ENCODE assay signal across 22 mouse cellular contexts in the genomic region with DNA sequence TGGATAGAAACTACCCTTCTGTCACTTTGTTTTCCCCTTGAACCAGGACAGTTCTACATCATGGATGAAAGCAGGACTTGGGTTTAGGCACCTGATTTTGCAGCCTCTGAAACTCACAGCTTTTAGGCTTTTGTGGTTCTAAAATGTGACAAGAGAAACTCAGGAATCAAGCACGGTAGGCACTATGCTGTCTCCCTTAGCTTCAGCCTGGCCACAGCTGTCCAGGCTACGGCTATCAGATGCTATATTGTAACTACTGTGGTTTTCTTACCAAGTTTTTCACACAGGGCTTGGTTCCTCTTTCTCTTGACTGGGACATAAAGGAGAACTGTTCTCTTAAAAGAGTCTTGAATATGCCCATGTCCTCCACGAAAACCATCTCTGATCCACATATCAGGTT. TPM values are rescaled to one million over a fixed set of nuclear protein-coding genes. Genes with fewer than 3 reads are reported as not detected.
DNase-seq lines count a peak whose midpoint lies in the region; ATAC-seq and TF ChIP-seq lines count a peak whose summit lies in the region.
"Had no signal": no experiment of that assay in that cellular context is flagged by ENCODE, and none has a peak within 500 bp of the region (broad histone marks: within the 10 kb centered on the region; RNA-seq: fewer than 3 reads in every experiment).

No protein-coding gene starts in this region.

- ATAC-seq in monocyte, adult 5-6 weeks (replicated peaks; ENCODE audit: insufficient number of reproducible peaks, low FRiP score, low TSS enrichment, poor library complexity, severe bottlenecking) = peak; percentile 88
- ATAC-seq: intestine, postnatal 0 days had no signal

- TF ChIP-seq POLR2A in bone marrow macrophage, adult 2 months (IDR thresholded peaks at IDR 0.05; ENCODE audit: borderline replicate concordance, low read depth, low read length) = no peak

- no peak overlapping the region for H3K4me3 ChIP-seq in bone marrow macrophage, adult 2 months (ENCODE audit: insufficient read depth, low read length)
- H3K4me3 ChIP-seq: embryonic facial prominence, embryonic 15.5 days; forebrain, embryonic 10.5 days; heart, embryonic 12.5 days; hindbrain, embryonic 15.5 days; limb, embryonic 15.5 days; lung, embryonic 15.5 days; midbrain, embryonic 12.5 days had no signal

- H3K27ac ChIP-seq in bone marrow macrophage, adult 2 months (ENCODE audit: insufficient read depth, low read depth, low read length) = peak overlapping the region; percentile 64
- H3K27ac ChIP-seq: embryonic facial prominence, embryonic 15.5 days; forebrain, embryonic 10.5 days; hindbrain, embryonic 15.5 days; limb, embryonic 15.5 days; lung, embryonic 15.5 days; midbrain, embryonic 12.5 days had no signal

- TF ChIP-seq CTCF in bone marrow macrophage, adult 2 months (IDR thresholded peaks at IDR 0.05; ENCODE audit: low read depth, low read length) = no peak

- DNase-seq in layer of hippocampus, adult 11-12 months (ENCODE audit: low spot score) = peak; percentile 23
- no peak for DNase-seq in layer of hippocampus, postnatal 10 days (ENCODE audit: low spot score in 2 of 2)
- DNase-seq in 416B (ENCODE audit: low read depth) = peak; percentile 76
- no peak for DNase-seq in right cerebral cortex, postnatal 10 days (ENCODE audit: low spot score in 2 of 2)
- DNase-seq in cerebellum, adult 11 months = no peak
- no peak for DNase-seq in kidney, postnatal 4 days
- DNase-seq: adrenal gland, postnatal 36 days; cerebellum, postnatal 10 days; embryo, embryonic 11 days; gastrocnemius, postnatal 25 days; kidney, postnatal 10 days; layer of hippocampus, adult 9-11 months had no signal

- H3K4me1 ChIP-seq in bone marrow macrophage, adult 2 months (ENCODE audit: control insufficient read depth, insufficient read depth, low read length) = peaks cover 35% of the 10 kb centered on the region
- H3K4me1 ChIP-seq: embryonic facial prominence, embryonic 15.5 days; forebrain, embryonic 10.5 days; heart, embryonic 12.5 days; hindbrain, embryonic 15.5 days; limb, embryonic 15.5 days; lung, embryonic 15.5 days; midbrain, embryonic 12.5 days had no signal

RNA-seq across cellular contexts. Expression of a gene that starts 10.1 kb away (rescaled TPM):
- 1 to 10 TPM; 4.5 to 5.9 TPM for total RNA-seq in layer of hippocampus, postnatal 10 days (2021)
- polyA plus RNA-seq in bone marrow macrophage, adult 2 months (2012; ENCODE audit: insufficient read depth, insufficient read length, missing spikeins) = 116 and 127 TPM in 2 replicates
- total RNA-seq in monocyte, adult 5-6 weeks (2017) = 201 to 374 TPM (median 334 TPM) in 3 replicates

RNA-seq across cellular contexts. Expression of a gene that starts 46.1 kb away (rescaled TPM):
- total RNA-seq in layer of hippocampus, postnatal 10 days (2021) = 100 to 1,000 TPM; 610 to 702 TPM
- polyA plus RNA-seq in bone marrow macrophage, adult 2 months (2012; ENCODE audit: insufficient read depth, insufficient read length, missing spikeins) = not detected in 2 replicates
- not detected in 3 replicates for total RNA-seq in monocyte, adult 5-6 weeks (2017)

Comparison
In these comparisons a context has a peak if more than half of its experiments do, and no peak if none do; other contexts are left out.
1. DNase-seq: peak in layer of hippocampus, adult 11-12 months (single experiment) and 416B (single experiment); none in layer of hippocampus, postnatal 10 days (0 of 2), right cerebral cortex, postnatal 10 days (0 of 2), cerebellum, adult 11 months (single experiment) and kidney, postnatal 4 days (0 of 2).
2. RNA of a gene that starts 10.1 kb away (total RNA-seq): 201 to 374 TPM in monocyte, adult 5-6 weeks; 4.5 to 5.9 TPM in layer of hippocampus, postnatal 10 days; every median in the first group is over 10 times any median in the second.
3. RNA of a gene that starts 46.1 kb away (total RNA-seq): 610 to 702 TPM in layer of hippocampus, postnatal 10 days; not detected in monocyte, adult 5-6 weeks; every median in the first group is over 100 times any median in the second.